In the genomic region with DNA sequence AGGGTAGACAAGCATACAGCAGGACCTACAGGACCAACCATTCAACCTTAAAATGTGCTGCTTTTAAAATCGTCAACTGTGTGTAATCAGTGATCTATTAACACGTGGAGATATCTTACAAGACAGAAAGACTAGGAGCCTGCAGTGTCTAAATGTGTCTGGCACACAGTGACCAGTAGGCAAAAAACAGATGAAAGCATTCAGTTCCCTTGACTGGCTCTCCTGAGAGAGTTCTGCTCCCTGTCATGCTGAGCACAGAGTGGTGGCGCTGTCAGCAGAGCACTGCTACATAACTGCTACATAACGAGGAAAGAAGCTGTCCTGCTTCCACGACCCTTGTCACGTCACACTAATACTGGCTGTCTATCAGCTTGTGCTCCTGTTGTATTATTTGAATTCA, we compare ENCODE assay signal across 11 mouse cellular contexts. TPM values are rescaled to one million over a fixed set of nuclear protein-coding genes. Genes with fewer than 3 reads are reported as not detected.
DNase-seq lines count a peak whose midpoint lies in the region; ATAC-seq and TF ChIP-seq lines count a peak whose summit lies in the region.
"Had no signal": no experiment of that assay in that cellular context is flagged by ENCODE, and none has a peak within 500 bp of the region (broad histone marks: within the 10 kb centered on the region; RNA-seq: fewer than 3 reads in every experiment).

No protein-coding gene starts in this region.

- no peak overlapping the region for H3K9ac ChIP-seq in forebrain, postnatal 0 days

- TF ChIP-seq CTCF in layer of hippocampus, adult 2 months (conservative IDR thresholded peaks at IDR 0.05), result peak; percentile 40
- TF ChIP-seq CTCF in bone marrow macrophage, adult 2 months (IDR thresholded peaks at IDR 0.05; ENCODE audit: low read depth, low read length), result no peak
- TF ChIP-seq CTCF in forebrain, postnatal 0 days (IDR thresholded peaks at IDR 0.05; ENCODE audit: low read depth), result peak; percentile 34
- no peak for TF ChIP-seq CTCF in thymus, adult 2 months (IDR thresholded peaks at IDR 0.05; ENCODE audit: borderline replicate concordance, control insufficient read depth, extremely low read depth, insufficient read depth, low read length, poor library complexity)

- H3K36me3 ChIP-seq in forebrain, postnatal 0 days (ENCODE audit: insufficient read depth), result no peaks in the 10 kb centered on the region
- no peaks in the 10 kb centered on the region for H3K36me3 ChIP-seq in thymus, adult 2 months (ENCODE audit: control insufficient read depth, insufficient read depth, low read length)

- no peak for TF ChIP-seq POLR2A in bone marrow macrophage, adult 2 months (IDR thresholded peaks at IDR 0.05; ENCODE audit: borderline replicate concordance, low read depth, low read length)
- no peak for TF ChIP-seq POLR2A in thymus, adult 2 months (IDR thresholded peaks at IDR 0.05; ENCODE audit: control insufficient read depth, extremely low read depth, insufficient read depth, low read length, poor library complexity)

- H3K27ac ChIP-seq in layer of hippocampus, adult 2 months, result no peak overlapping the region
- peak overlapping the region; percentile 36 for H3K27ac ChIP-seq in bone marrow macrophage, adult 2 months (ENCODE audit: insufficient read depth, low read depth, low read length)
- H3K27ac ChIP-seq in forebrain, postnatal 0 days (ENCODE audit: low read depth, low read length), result no peak overlapping the region
- no peak overlapping the region for H3K27ac ChIP-seq in thymus, adult 2 months (ENCODE audit: control insufficient read depth, insufficient read depth, low read length)

- H3K4me1 ChIP-seq in bone marrow macrophage, adult 2 months (ENCODE audit: control insufficient read depth, insufficient read depth, low read length), result peaks cover 23% of the 10 kb centered on the region
- 0 out of 2 replicates have a peak, but pooled peaks cover 7% of the 10 kb centered on the region for H3K4me1 ChIP-seq in forebrain, postnatal 0 days (ENCODE audit: insufficient read depth)
- H3K4me1 ChIP-seq in thymus, adult 2 months (replicated peaks; ENCODE audit: control insufficient read depth, insufficient read depth, low read length), result 0 out of 2 replicates have a peak, but pooled peaks cover 3% of the 10 kb centered on the region

- no peaks in the 10 kb centered on the region for H3K27me3 ChIP-seq in forebrain, postnatal 0 days (ENCODE audit: insufficient read depth, low read length)
- no peaks in the 10 kb centered on the region for H3K27me3 ChIP-seq in thymus, adult 2 months (ENCODE audit: control insufficient read depth, insufficient read depth, low read length)

- H3K9me3 ChIP-seq in forebrain, postnatal 0 days (ENCODE audit: low read length), result no peaks in the 10 kb centered on the region

- H3K4me3 ChIP-seq in layer of hippocampus, adult 2 months, result no peak overlapping the region
- no peak overlapping the region for H3K4me3 ChIP-seq in bone marrow macrophage, adult 2 months (ENCODE audit: insufficient read depth, low read length)
- H3K4me3 ChIP-seq in forebrain, postnatal 0 days (ENCODE audit: low read depth, low read length), result no peak overlapping the region
- no peak overlapping the region for H3K4me3 ChIP-seq in thymus, adult 2 months (ENCODE audit: control insufficient read depth, insufficient read depth, low read length)

- no peak overlapping the region for H3K4me2 ChIP-seq in forebrain, postnatal 0 days (ENCODE audit: low read depth)

- no peak for DNase-seq in layer of hippocampus, adult 2 months (ENCODE audit: low spot score in 2 of 2)
- no peak for DNase-seq in layer of hippocampus, postnatal 10 days (ENCODE audit: low spot score in 2 of 2)
- no peak for DNase-seq in forebrain, postnatal 0 days
- DNase-seq in left cerebral cortex, adult 11 months (ENCODE audit: low spot score), result no peak
- DNase-seq in right cerebral cortex, adult 2 months (ENCODE audit: low spot score in 2 of 2), result no peak
- DNase-seq in thymus, adult 2 months, result no peak
- DNase-seq: cerebellum, adult 18-20 months; lung, postnatal 4 days; right cerebral cortex, postnatal 25 days had no signal

- WGBS in forebrain, postnatal 0 days, result 24% methylated on average over 6 of the region's 6 CpGs
- WGBS in thymus, adult 2 months, result 78% methylated on average over 6 of the region's 6 CpGs

- peak; percentile 61 for ATAC-seq in forebrain, postnatal 0 days
- peak; percentile 23; the same call in 1 of the 2 replicates for ATAC-seq in megakaryocyte progenitor cell, adult 5-6 weeks (replicated peaks; ENCODE audit: poor library complexity)

RNA-seq across cellular contexts. Expression of a gene that starts 30.2 kb away (rescaled TPM):
- total RNA-seq in layer of hippocampus, adult 2 months (2021), result 100 to 1,000 TPM; 244 to 252 TPM
- total RNA-seq in layer of hippocampus, postnatal 10 days (2021), result 100 to 1,000 TPM; 249 to 257 TPM
- 107 and 120 TPM in 2 replicates for polyA plus RNA-seq in bone marrow macrophage, adult 2 months (2012; ENCODE audit: insufficient read depth, insufficient read length, missing spikeins)
- 320 and 369 TPM in 2 replicates for total RNA-seq in forebrain, postnatal 0 days (2014; rRNA removed)
- 161 and 208 TPM in 2 replicates for polyA plus RNA-seq in forebrain, postnatal 0 days (2015; fragmentation: Nextera tagmentation; extraction: Ambion mirVana)
- 67.8 and 72.9 TPM in 2 replicates for total RNA-seq in megakaryocyte progenitor cell, adult 5-6 weeks (2015)
- total RNA-seq in megakaryocyte progenitor cell, adult 5-6 weeks (2017), result 60.8 and 75.2 TPM in 2 replicates
- polyA plus RNA-seq in thymus, adult 2 months (2012; rRNA removed), result 46.1 and 47.2 TPM in 2 replicates

Comparison
In these comparisons a context has a peak if more than half of its experiments do, and no peak if none do; other contexts are left out.
1. CTCF ChIP-seq: peak in layer of hippocampus, adult 2 months (single experiment) and forebrain, postnatal 0 days (single experiment); none in bone marrow macrophage, adult 2 months (single experiment) and thymus, adult 2 months (single experiment).